Comparison of ENCODE assay signal across 31 mouse cellular contexts in the genomic region with DNA sequence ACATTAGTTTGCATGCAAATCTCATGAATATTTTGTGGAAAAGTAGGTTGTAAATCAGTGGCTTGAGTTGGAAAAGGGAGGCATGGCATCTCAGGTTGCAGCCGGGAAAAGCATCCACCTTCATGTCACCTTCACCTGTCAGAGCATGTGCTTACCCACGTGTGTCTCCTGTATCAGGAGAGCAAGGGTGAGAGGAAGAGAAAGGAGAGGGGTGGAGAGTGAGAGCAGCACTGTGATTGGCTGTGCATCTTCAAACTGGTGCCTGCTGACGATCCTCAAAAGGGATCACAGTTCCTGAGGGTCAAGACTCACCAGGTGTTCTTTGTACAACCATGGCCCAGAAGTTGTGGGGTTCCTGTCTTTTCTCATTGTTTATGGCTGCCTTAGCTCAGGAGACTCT. TPM values are rescaled to one million over a fixed set of nuclear protein-coding genes. Genes with fewer than 3 reads are reported as not detected.
DNase-seq lines count a peak whose midpoint lies in the region; ATAC-seq lines count a peak whose summit lies in the region.
"Had no signal": no experiment of that assay in that cellular context is flagged by ENCODE, and none has a peak within 500 bp of the region (broad histone marks: within the 10 kb centered on the region; RNA-seq: fewer than 3 reads in every experiment).

A gene (plus strand): TSS at position 200 of the 400 bp plus-strand sequence.

- H3K36me3 ChIP-seq in hindbrain, embryonic 16.5 days (ENCODE audit: control insufficient read depth, insufficient read depth, low read length): no peaks in the 10 kb centered on the region
- H3K36me3 ChIP-seq: heart, embryonic 15.5 days; hindbrain, embryonic 13.5 days; limb, embryonic 15.5 days; lung, embryonic 15.5 days; midbrain, embryonic 13.5 days; neural tube, embryonic 12.5 days had no signal

- H3K4me1 ChIP-seq in hindbrain, embryonic 16.5 days (ENCODE audit: control insufficient read depth, insufficient read depth, low read depth, low read length): no peaks in the 10 kb centered on the region
- H3K4me1 ChIP-seq: heart, embryonic 15.5 days; hindbrain, embryonic 13.5 days; limb, embryonic 15.5 days; lung, embryonic 15.5 days; midbrain, embryonic 13.5 days; neural tube, embryonic 12.5 days had no signal

- no peak within 1 kb of the TSS for H3K4me2 ChIP-seq in hindbrain, embryonic 16.5 days (ENCODE audit: low read length)
- H3K4me2 ChIP-seq: heart, embryonic 15.5 days; hindbrain, embryonic 13.5 days; limb, embryonic 15.5 days; lung, embryonic 15.5 days; midbrain, embryonic 13.5 days; neural tube, embryonic 12.5 days had no signal

- peak; percentile 32 for DNase-seq in ES-CJ7 (ENCODE audit: low read depth, low spot score)
- DNase-seq in R1 (ENCODE audit: low read depth, low spot score): peak; percentile 18
- peak; percentile 16 to 51 for DNase-seq in kidney, adult 8-10 months
- peak; percentile 21 for DNase-seq in kidney, postnatal 14 days
- no peak for DNase-seq in gastrocnemius, postnatal 14 days
- DNase-seq in embryo, embryonic 11 days: no peak
- DNase-seq: adrenal gland, postnatal 36 days; cerebellum, adult 11 months; cerebellum, postnatal 10 days; gastrocnemius, postnatal 25 days; heart, postnatal 36 days; left cerebral cortex, postnatal 4 days; lung, postnatal 36 days; right cerebral cortex, postnatal 14 days; spleen, adult 18-20 months; thymus, postnatal 14 days had no signal

- no peak for ATAC-seq in hindbrain, embryonic 16.5 days
- ATAC-seq: inflammation-experienced regulatory T-cells, adult 6 months; midbrain, embryonic 13.5 days had no signal

- H3K9me3 ChIP-seq in hindbrain, embryonic 16.5 days (ENCODE audit: control insufficient read depth, low read length): no peaks in the 10 kb centered on the region
- H3K9me3 ChIP-seq: heart, embryonic 15.5 days; hindbrain, embryonic 13.5 days; limb, embryonic 15.5 days; lung, embryonic 15.5 days; megakaryocyte, embryonic 14.5 days; midbrain, embryonic 13.5 days; neural tube, embryonic 12.5 days had no signal

- 18% methylated on average over 3 of the region's 3 CpGs for WGBS in hindbrain, embryonic 16.5 days

- no peak within 1 kb of the TSS for H3K27ac ChIP-seq in hindbrain, embryonic 16.5 days (ENCODE audit: low read depth, low read length)
- H3K27ac ChIP-seq: heart, embryonic 15.5 days; hindbrain, embryonic 13.5 days; left cerebral cortex, adult 2 months; limb, embryonic 15.5 days; liver, embryonic 14.5 days; lung, embryonic 15.5 days; midbrain, embryonic 13.5 days; neural tube, embryonic 12.5 days had no signal

- no peaks in the 10 kb centered on the region for H3K27me3 ChIP-seq in hindbrain, embryonic 16.5 days (replicated peaks; ENCODE audit: control insufficient read depth, insufficient read depth, low read length)
- H3K27me3 ChIP-seq: heart, embryonic 15.5 days; hindbrain, embryonic 13.5 days; limb, embryonic 15.5 days; lung, embryonic 15.5 days; midbrain, embryonic 13.5 days; neural tube, embryonic 12.5 days had no signal

- no peak within 1 kb of the TSS for H3K4me3 ChIP-seq in hindbrain, embryonic 16.5 days (ENCODE audit: low read length)
- H3K4me3 ChIP-seq: heart, embryonic 15.5 days; hindbrain, embryonic 13.5 days; left cerebral cortex, adult 2 months; limb, embryonic 15.5 days; lung, embryonic 15.5 days; megakaryocyte, embryonic 14.5 days; midbrain, embryonic 13.5 days; neural tube, embryonic 12.5 days had no signal

- no peak within 1 kb of the TSS for H3K9ac ChIP-seq in hindbrain, embryonic 16.5 days (ENCODE audit: low read depth, low read length)
- H3K9ac ChIP-seq: heart, embryonic 15.5 days; hindbrain, embryonic 13.5 days; limb, embryonic 15.5 days; liver, embryonic 14.5 days; lung, embryonic 15.5 days; midbrain, embryonic 13.5 days; neural tube, embryonic 12.5 days had no signal

- intact Hi-C loops in gastrocnemius, postnatal 14 days (cut with DNase I; ENCODE audit: low total_unique reads): no loop called here

RNA-seq across cellular contexts. Expression of the gene that starts here (rescaled TPM):
- 0.26 and 0.64 TPM in 2 replicates for polyA plus RNA-seq in hindbrain, embryonic 16.5 days (2015; fragmentation: Nextera tagmentation; extraction: Ambion mirVana)
- total RNA-seq in gastrocnemius, postnatal 14 days (2021): not detected
- total RNA-seq: adrenal gland, postnatal 36 days; gastrocnemius, postnatal 25 days; heart, postnatal 36 days; layer of hippocampus, postnatal 10 days; left cerebral cortex, adult 2 months; left cerebral cortex, postnatal 4 days had no signal
- polyA plus RNA-seq: C2C12; forebrain, embryonic 11.5 days; heart, embryonic 15.5 days; hindbrain, embryonic 13.5 days; inflammation-experienced regulatory T-cells, adult 6 months; large intestine, adult 2 months; lung, embryonic 15.5 days; midbrain, embryonic 13.5 days had no signal

Comparison
In these comparisons a context has a peak if more than half of its experiments do, and no peak if none do; other contexts are left out.
1. DNase-seq: peak in ES-CJ7 (single experiment), R1 (single experiment), kidney, adult 8-10 months (2 of 2) and kidney, postnatal 14 days (single experiment); none in gastrocnemius, postnatal 14 days (single experiment) and embryo, embryonic 11 days (single experiment).